Mouse (Mus musculus) common myeloid progenitor, adult 5-6 weeks (primary cell): ENCODE measurements around the gene Zbtb4. TPM values are rescaled to one million over a fixed set of nuclear protein-coding genes. Genes with fewer than 3 reads are reported as not detected.

Source experiments
- ATAC-seq: replicated peaks from 2 replicates; pipeline ENCODE4 v1.8.0; 2016; ENCODE audit warnings: low read depth, mild to moderate bottlenecking, moderate TSS enrichment, inconsistent platforms; ENCODE audit not compliant: poor library complexity, severe bottlenecking
- total RNA-seq: library from RNA; stranded (forward); fragments of 200-1000, 187-1606 nt; gene quantifications from 2 replicates; pipeline ENCODE4 v1.2.3, GENCODE M21; 2017

Gene Zbtb4
- total RNA-seq, 1 experiment from 2014 or later: 2.6 TPM

DNA sequence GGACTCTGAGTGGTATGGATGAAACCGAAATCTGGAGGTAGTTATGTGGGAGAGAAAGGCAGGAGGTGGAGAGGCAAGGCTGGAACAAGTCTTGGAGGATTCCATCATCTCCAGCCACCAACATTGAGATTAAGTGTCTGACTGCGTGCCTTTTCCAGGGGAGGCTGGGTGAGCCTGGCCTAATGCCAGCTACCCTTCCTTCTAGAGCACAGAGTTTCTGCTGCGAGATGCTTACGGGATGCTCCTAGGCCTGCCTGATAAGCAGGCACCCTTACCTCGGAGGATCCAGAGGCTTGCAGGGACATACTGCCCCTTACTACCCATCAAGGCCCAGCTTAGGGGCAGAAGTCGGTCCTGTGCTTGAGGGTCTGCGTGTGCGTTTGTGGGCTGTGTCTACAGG is 67.8 kb downstream of the Zbtb4 start:
- ATAC-seq: no peak

Other genes with a start within 250 kb of the Zbtb4 start
- gene Dnah2, start 216.8 kb upstream of the Zbtb4 start, total RNA-seq: 0.68 TPM in 1 of 2 replicates, not detected in the other
- 0.55 TPM in 1 of 2 replicates, not detected in the other for gene Efnb3, start 205.7 kb upstream of the Zbtb4 start, total RNA-seq
- 5.0 and 8.0 TPM in 2 replicates for gene Wrap53, start 185.7 kb upstream of the Zbtb4 start, total RNA-seq
- 78.8 and 104 TPM in 2 replicates for gene Trp53, start 185.6 kb upstream of the Zbtb4 start, total RNA-seq
- gene Atp1b2, start 160.0 kb upstream of the Zbtb4 start, total RNA-seq: 16.9 and 26.2 TPM in 2 replicates
- not detected in 2 replicates for gene Shbg, start 148.0 kb upstream of the Zbtb4 start, total RNA-seq
- gene Sat2, start 143.9 kb upstream of the Zbtb4 start, total RNA-seq: not detected in 2 replicates
- 38.9 and 44.1 TPM in 2 replicates for gene Fxr2, start 132.9 kb upstream of the Zbtb4 start, total RNA-seq
- 0.87 TPM in 1 of 2 replicates, not detected in the other for gene Sox15, start 110.6 kb upstream of the Zbtb4 start, total RNA-seq
- gene Mpdu1, start 103.3 kb upstream of the Zbtb4 start, total RNA-seq: 51.8 and 56.8 TPM in 2 replicates
- 11.0 and 29.0 TPM in 2 replicates for gene Cd68, start 99.8 kb upstream of the Zbtb4 start, total RNA-seq
- gene Eif4a1, start 93.5 kb upstream of the Zbtb4 start, total RNA-seq: 895 and 933 TPM in 2 replicates
- gene Senp3, start 83.8 kb upstream of the Zbtb4 start, total RNA-seq: 75.7 and 92.7 TPM in 2 replicates
- gene Tnfsf13, start 80.1 kb upstream of the Zbtb4 start, total RNA-seq: 7.7 and 11.1 TPM in 2 replicates
- gene Tnfsf12, start 70.1 kb upstream of the Zbtb4 start, total RNA-seq: not detected in 2 replicates
- gene Tnfsfm13, start 69.8 kb upstream of the Zbtb4 start, total RNA-seq: 2.1 and 3.0 TPM in 2 replicates
- gene Polr2a, start 7.3 kb upstream of the Zbtb4 start, total RNA-seq: 59.3 and 132 TPM in 2 replicates
- not detected in 2 replicates for gene Slc35g3, start 3.9 kb upstream of the Zbtb4 start, total RNA-seq
- gene Chrnb1, start 30.0 kb downstream of the Zbtb4 start, total RNA-seq: 0.27 and 1.5 TPM in 2 replicates
- gene Fgf11, start 35.9 kb downstream of the Zbtb4 start, total RNA-seq: 2.5 TPM in 1 of 2 replicates, not detected in the other
- not detected in 2 replicates for gene Tmem102, start 39.7 kb downstream of the Zbtb4 start, total RNA-seq
- not detected in 2 replicates for gene Gm39566, start 49.4 kb downstream of the Zbtb4 start, total RNA-seq
- not detected in 2 replicates for gene Spem2, start 52.6 kb downstream of the Zbtb4 start, total RNA-seq
- not detected in 2 replicates for gene Spem1, start 56.3 kb downstream of the Zbtb4 start, total RNA-seq
- 6.5 and 8.6 TPM in 2 replicates for gene Nlgn2, start 71.9 kb downstream of the Zbtb4 start, total RNA-seq
- gene Tmem256, start 72.6 kb downstream of the Zbtb4 start, total RNA-seq: 245 and 258 TPM in 2 replicates
- 24.6 and 31.0 TPM in 2 replicates for gene Plscr3, start 80.5 kb downstream of the Zbtb4 start, total RNA-seq
- not detected in 2 replicates for gene Tnk1, start 92.8 kb downstream of the Zbtb4 start, total RNA-seq
- not detected in 2 replicates for gene Tmem95, start 112.1 kb downstream of the Zbtb4 start, total RNA-seq
- gene Kctd11, start 115.5 kb downstream of the Zbtb4 start, total RNA-seq: 0.39 and 0.50 TPM in 2 replicates
- 73.1 and 81.7 TPM in 2 replicates for gene Acap1, start 129.6 kb downstream of the Zbtb4 start, total RNA-seq
- gene 2810408A11Rik, start 135.1 kb downstream of the Zbtb4 start, total RNA-seq: 5.5 and 5.9 TPM in 2 replicates
- gene Neurl4, start 135.2 kb downstream of the Zbtb4 start, total RNA-seq: 26.9 and 32.3 TPM in 2 replicates
- 42.0 and 78.8 TPM in 2 replicates for gene Gps2, start 148.0 kb downstream of the Zbtb4 start, total RNA-seq
- gene Eif5a, start 156.0 kb downstream of the Zbtb4 start, total RNA-seq: 854 and 864 TPM in 2 replicates
- not detected in 2 replicates for gene Ybx2, start 169.9 kb downstream of the Zbtb4 start, total RNA-seq
- 0.78 TPM in 1 of 2 replicates, not detected in the other for gene Slc2a4, start 182.3 kb downstream of the Zbtb4 start, total RNA-seq
- not detected in 2 replicates for gene Cldn7, start 198.9 kb downstream of the Zbtb4 start, total RNA-seq
- gene Ctdnep1, start 215.2 kb downstream of the Zbtb4 start, total RNA-seq: 22.1 and 47.1 TPM in 2 replicates
- 41.2 and 47.0 TPM in 2 replicates for gene Elp5, start 216.6 kb downstream of the Zbtb4 start, total RNA-seq
- gene Gabarap, start 225.2 kb downstream of the Zbtb4 start, total RNA-seq: 163 and 255 TPM in 2 replicates
- 40.9 and 59.2 TPM in 2 replicates for gene Phf23, start 229.9 kb downstream of the Zbtb4 start, total RNA-seq
- gene Dvl2, start 234.7 kb downstream of the Zbtb4 start, total RNA-seq: 12.6 and 13.1 TPM in 2 replicates
- 43.7 and 46.0 TPM in 2 replicates for gene Acadvl, start 249.5 kb downstream of the Zbtb4 start, total RNA-seq